Comparison of ENCODE assay signal across 12 mouse cellular contexts in the genomic region with DNA sequence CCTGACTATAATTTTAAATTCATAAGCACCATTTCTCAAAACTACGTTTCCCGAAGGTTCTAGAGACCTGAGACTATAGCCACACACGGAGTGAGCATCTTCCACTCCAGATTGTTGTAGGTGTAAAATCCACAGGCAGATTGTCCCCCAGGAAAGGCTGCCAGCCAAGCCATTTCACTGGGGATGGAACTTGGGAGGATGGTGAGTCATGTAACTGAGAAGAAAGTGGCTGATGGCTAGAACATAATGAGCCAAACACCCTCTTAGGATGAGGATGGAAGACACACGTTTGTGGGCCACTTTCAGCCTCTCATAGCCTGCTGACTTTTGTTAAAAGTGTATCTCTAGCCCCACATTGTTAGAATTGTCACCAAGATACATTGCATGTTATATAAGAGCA.
A peak's percentile ranks its signal among the peaks of the same experiment; 100 is the strongest.
DNase-seq lines count a peak whose midpoint lies in the region; ATAC-seq and TF ChIP-seq lines count a peak whose summit lies in the region.
"Had no signal": no experiment of that assay in that cellular context is flagged by ENCODE, and none has a peak within 500 bp of the region (broad histone marks: within the 10 kb centered on the region; RNA-seq: fewer than 3 reads in every experiment).

No protein-coding gene starts in this region.

- intact Hi-C loops in left cerebral cortex, adult 2 months (cut with DNase I): loop anchor here (1.0 to 10.0 kb wide), 10 partner anchors 27 to 780 kb away; no protein-coding TSS in a partner anchor

- no peak for TF ChIP-seq CTCF in left cerebral cortex, adult 2 months (IDR thresholded peaks at IDR 0.05)
- no peak for TF ChIP-seq CTCF in liver, postnatal 0 days (IDR thresholded peaks at IDR 0.05; ENCODE audit: low read depth)

- H3K27ac ChIP-seq in left cerebral cortex, adult 2 months: peak overlapping the region; percentile 83
- no peak overlapping the region for H3K27ac ChIP-seq in heart, embryonic 10.5 days
- H3K27ac ChIP-seq in liver, postnatal 0 days (ENCODE audit: low read depth): no peak overlapping the region
- H3K27ac ChIP-seq: liver, embryonic 14.5 days had no signal

- no peak overlapping the region for H3K4me3 ChIP-seq in left cerebral cortex, adult 2 months
- no peak overlapping the region for H3K4me3 ChIP-seq in heart, embryonic 10.5 days
- no peak overlapping the region for H3K4me3 ChIP-seq in liver, postnatal 0 days (ENCODE audit: low read depth, low read length)

- TF ChIP-seq EP300 in liver, postnatal 0 days (IDR thresholded peaks at IDR 0.05; ENCODE audit: low read depth): no peak

- WGBS in heart, embryonic 10.5 days: 77% methylated on average over 4 of the region's 4 CpGs
- 71% methylated on average over 4 of the region's 4 CpGs for WGBS in liver, postnatal 0 days (ENCODE audit: insufficient replicate concordance)

- no peaks in the 10 kb centered on the region for H3K27me3 ChIP-seq in heart, embryonic 10.5 days (ENCODE audit: insufficient read depth, poor library complexity, severe bottlenecking)
- no peaks in the 10 kb centered on the region for H3K27me3 ChIP-seq in liver, postnatal 0 days (ENCODE audit: insufficient read depth, low read length)

- H3K4me1 ChIP-seq in heart, embryonic 10.5 days: no peaks in the 10 kb centered on the region
- no peaks in the 10 kb centered on the region for H3K4me1 ChIP-seq in liver, postnatal 0 days (ENCODE audit: insufficient read depth)

- H3K4me2 ChIP-seq in liver, postnatal 0 days (ENCODE audit: low read depth, low read length): no peak overlapping the region

- H3K36me3 ChIP-seq in heart, embryonic 10.5 days: no peaks in the 10 kb centered on the region
- H3K36me3 ChIP-seq in liver, postnatal 0 days (replicated peaks; ENCODE audit: insufficient read depth, low read length): no peaks in the 10 kb centered on the region

- no peaks in the 10 kb centered on the region for H3K9me3 ChIP-seq in heart, embryonic 10.5 days
- no peaks in the 10 kb centered on the region for H3K9me3 ChIP-seq in liver, postnatal 0 days (ENCODE audit: low read length)

- DNase-seq in cerebellum, postnatal 4 days (ENCODE audit: low spot score in 2 of 2): no peak
- peak; percentile 72 to 85 for DNase-seq in frontal cortex, postnatal 36 days (ENCODE audit: low spot score in 2 of 2)
- DNase-seq in left cerebral cortex, adult 2 months (ENCODE audit: extremely low spot score in 1 of 2, low spot score in 2 of 2): peak; percentile 47 to 72
- peak; percentile 62 to 79 for DNase-seq in right cerebral cortex, postnatal 36 days (ENCODE audit: low spot score in 2 of 2)
- no peak for DNase-seq in gastrocnemius, adult 18-20 months (ENCODE audit: low spot score)
- DNase-seq in heart, embryonic 10.5 days (ENCODE audit: low spot score): no peak
- DNase-seq in liver, postnatal 0 days: no peak
- DNase-seq: gastrocnemius, postnatal 36 days; kidney, postnatal 36 days had no signal

- H3K9ac ChIP-seq in liver, postnatal 0 days (replicated peaks): no peak overlapping the region
- H3K9ac ChIP-seq: liver, embryonic 14.5 days had no signal

- peak; percentile 91 for ATAC-seq in cerebellum, adult (ENCODE audit: insufficient number of reproducible peaks, low FRiP score, low TSS enrichment)
- no peak for ATAC-seq in liver, postnatal 0 days
- ATAC-seq: intestine, postnatal 0 days had no signal

Comparison
In these comparisons a context has a peak if more than half of its experiments do, and no peak if none do; other contexts are left out.
1. DNase-seq: peak in frontal cortex, postnatal 36 days (2 of 2), left cerebral cortex, adult 2 months (2 of 2) and right cerebral cortex, postnatal 36 days (2 of 2); none in cerebellum, postnatal 4 days (0 of 2), gastrocnemius, adult 18-20 months (single experiment), heart, embryonic 10.5 days (single experiment) and liver, postnatal 0 days (single experiment).